18 mouse cellular contexts compared by ENCODE assay signal in genomic region chr2:167552292-167552691, GRCm38 (mm10). TPM values are rescaled to one million over a fixed set of nuclear protein-coding genes. Genes with fewer than 3 reads are reported as not detected.
A peak's percentile ranks its signal among the peaks of the same experiment; 100 is the strongest.
DNase-seq lines count a peak whose midpoint lies in the region; ATAC-seq and TF ChIP-seq lines count a peak whose summit lies in the region.
"Had no signal": no experiment of that assay in that cellular context is flagged by ENCODE, and none has a peak within 500 bp of the region (broad histone marks: within the 10 kb centered on the region; RNA-seq: fewer than 3 reads in every experiment).

No protein-coding gene starts in this region.

- ATAC-seq in kidney, embryonic 15.5 days (replicated peaks; ENCODE audit: low FRiP score) = no peak
- no peak for ATAC-seq in stomach, postnatal 0 days (ENCODE audit: low FRiP score, low TSS enrichment)
- ATAC-seq: CD4-positive, CD25-positive, alpha-beta regulatory T cell, adult 4 months; forebrain, postnatal 0 days; midbrain, embryonic 16.5 days had no signal

- H3K4me2 ChIP-seq in kidney, embryonic 15.5 days = no peak overlapping the region
- H3K4me2 ChIP-seq in stomach, postnatal 0 days (replicated peaks; ENCODE audit: low read depth) = no peak overlapping the region
- H3K4me2 ChIP-seq: neural tube, embryonic 12.5 days had no signal

- intact Hi-C loops in heart, postnatal 10 days (cut with DNase I) = no loop called here

- TF ChIP-seq CTCF in embryonic fibroblast, embryonic 13.5 days (IDR thresholded peaks at IDR 0.05; ENCODE audit: borderline replicate concordance, insufficient read depth, low read length) = no peak
- TF ChIP-seq CTCF in stomach, postnatal 0 days (IDR thresholded peaks at IDR 0.05; ENCODE audit: low read depth) = no peak

- no peak for TF ChIP-seq EP300 in stomach, postnatal 0 days (optimal IDR thresholded peaks at IDR 0.05)

- no peak overlapping the region for H3K9ac ChIP-seq in kidney, embryonic 15.5 days
- no peak overlapping the region for H3K9ac ChIP-seq in stomach, postnatal 0 days (ENCODE audit: low read length)
- H3K9ac ChIP-seq: forebrain, postnatal 0 days; neural tube, embryonic 12.5 days had no signal

- no peaks in the 10 kb centered on the region for H3K9me3 ChIP-seq in heart, embryonic 10.5 days
- H3K9me3 ChIP-seq in kidney, embryonic 15.5 days (replicated peaks) = no peaks in the 10 kb centered on the region
- no peaks in the 10 kb centered on the region for H3K9me3 ChIP-seq in stomach, postnatal 0 days (ENCODE audit: control insufficient read depth, low read length)
- H3K9me3 ChIP-seq: neural tube, embryonic 12.5 days had no signal

- peak overlapping the region; percentile 82 for H3K27ac ChIP-seq in heart, embryonic 10.5 days
- 0 out of 2 replicates have a peak overlapping the region, but pooled peaks have one; percentile 33 for H3K27ac ChIP-seq in kidney, embryonic 15.5 days
- peak overlapping the region; percentile 88 for H3K27ac ChIP-seq in embryonic fibroblast, embryonic 13.5 days (ENCODE audit: insufficient read depth, low read length)
- peak overlapping the region; percentile 63 for H3K27ac ChIP-seq in stomach, postnatal 0 days (replicated peaks)
- H3K27ac ChIP-seq: left cerebral cortex, adult 2 months; macrophage; neural tube, embryonic 12.5 days had no signal

- peaks cover 4% of the 10 kb centered on the region; the same call in 1 of the 2 replicates for H3K27me3 ChIP-seq in heart, embryonic 10.5 days (ENCODE audit: insufficient read depth, poor library complexity, severe bottlenecking)
- H3K27me3 ChIP-seq in kidney, embryonic 15.5 days = no peaks in the 10 kb centered on the region
- no peaks in the 10 kb centered on the region for H3K27me3 ChIP-seq in stomach, postnatal 0 days (ENCODE audit: control insufficient read depth, insufficient read depth, low read length)
- H3K27me3 ChIP-seq: neural tube, embryonic 12.5 days had no signal

- no peaks in the 10 kb centered on the region for H3K36me3 ChIP-seq in heart, embryonic 10.5 days
- no peaks in the 10 kb centered on the region for H3K36me3 ChIP-seq in kidney, embryonic 15.5 days
- no peaks in the 10 kb centered on the region for H3K36me3 ChIP-seq in stomach, postnatal 0 days (ENCODE audit: control insufficient read depth, insufficient read depth, low read length)
- H3K36me3 ChIP-seq: neural tube, embryonic 12.5 days had no signal

- H3K4me3 ChIP-seq in heart, embryonic 10.5 days = no peak overlapping the region
- no peak overlapping the region for H3K4me3 ChIP-seq in kidney, embryonic 15.5 days (replicated peaks)
- no peak overlapping the region for H3K4me3 ChIP-seq in embryonic fibroblast, embryonic 13.5 days (ENCODE audit: insufficient read depth, low read length)
- H3K4me3 ChIP-seq in stomach, postnatal 0 days (ENCODE audit: low read depth, low read length) = no peak overlapping the region
- H3K4me3 ChIP-seq: left cerebral cortex, adult 2 months; neural tube, embryonic 12.5 days had no signal

- no peak for TF ChIP-seq POLR2A in embryonic fibroblast, embryonic 13.5 days (IDR thresholded peaks at IDR 0.05; ENCODE audit: low read depth, low read length)

- 65% methylated on average over 4 of the region's 4 CpGs for WGBS in heart, embryonic 10.5 days
- 83% methylated on average over 4 of the region's 4 CpGs for WGBS in kidney, embryonic 15.5 days
- WGBS in stomach, postnatal 0 days = 77% methylated on average over 4 of the region's 4 CpGs

- DNase-seq in heart, embryonic 10.5 days (ENCODE audit: low spot score) = no peak
- no peak for DNase-seq in heart, postnatal 10 days
- DNase-seq in kidney, postnatal 25 days = no peak
- no peak for DNase-seq in stomach, postnatal 0 days (ENCODE audit: low spot score)
- no peak for DNase-seq in spleen, adult 18-20 months
- DNase-seq in lung, postnatal 14 days = no peak
- DNase-seq: cerebellum, postnatal 25 days; forebrain, postnatal 0 days; kidney, adult 11 months; lung, adult 18-20 months; thymus, adult 2 months had no signal

- H3K4me1 ChIP-seq in heart, embryonic 10.5 days = peaks cover 53% of the 10 kb centered on the region
- peaks cover 13% of the 10 kb centered on the region for H3K4me1 ChIP-seq in kidney, embryonic 15.5 days
- H3K4me1 ChIP-seq in embryonic fibroblast, embryonic 13.5 days (ENCODE audit: control insufficient read depth, insufficient read depth, low read length) = peaks cover 9% of the 10 kb centered on the region
- H3K4me1 ChIP-seq in stomach, postnatal 0 days (replicated peaks; ENCODE audit: control insufficient read depth, insufficient read depth) = 0 out of 2 replicates have a peak, but pooled peaks cover 3% of the 10 kb centered on the region

RNA-seq across cellular contexts. Expression of gene Snai1, which starts 14.3 kb away (rescaled TPM):
- 21.8 and 42.2 TPM in 2 replicates for polyA plus RNA-seq in heart, embryonic 10.5 days (2016; fragmentation: Nextera tagmentation; extraction: Ambion mirVana)
- 1 to 10 TPM; 3.6 to 4.1 TPM for total RNA-seq in heart, postnatal 10 days (2021)
- polyA plus RNA-seq in kidney, embryonic 15.5 days (2015; fragmentation: Nextera tagmentation; extraction: Ambion mirVana) = 34.3 and 37.7 TPM in 2 replicates
- 73.0 and 82.3 TPM in 2 replicates for polyA plus RNA-seq in embryonic fibroblast, embryonic 13.5 days (2011; ENCODE audit: insufficient read length, low read depth, missing spikeins)
- 6.9 and 8.3 TPM in 2 replicates for polyA plus RNA-seq in stomach, postnatal 0 days (2015; fragmentation: Nextera tagmentation; extraction: Ambion mirVana)
- polyA plus RNA-seq: macrophage had no signal

RNA-seq across cellular contexts. Expression of gene Spata2, which starts 59.6 kb away (rescaled TPM):
- 16.5 and 17.4 TPM in 2 replicates for polyA plus RNA-seq in heart, embryonic 10.5 days (2016; fragmentation: Nextera tagmentation; extraction: Ambion mirVana)
- 10 to 100 TPM; 24.0 to 24.9 TPM for total RNA-seq in heart, postnatal 10 days (2021)
- polyA plus RNA-seq in kidney, embryonic 15.5 days (2015; fragmentation: Nextera tagmentation; extraction: Ambion mirVana) = 17.8 and 17.9 TPM in 2 replicates
- polyA plus RNA-seq in embryonic fibroblast, embryonic 13.5 days (2011; ENCODE audit: insufficient read length, low read depth, missing spikeins) = 14.7 and 17.5 TPM in 2 replicates
- 9.4 and 11.3 TPM in 2 replicates for polyA plus RNA-seq in stomach, postnatal 0 days (2015; fragmentation: Nextera tagmentation; extraction: Ambion mirVana)

RNA-seq across cellular contexts. Expression of gene Rnf114, which starts 59.8 kb away (rescaled TPM):
- polyA plus RNA-seq in heart, embryonic 10.5 days (2016; fragmentation: Nextera tagmentation; extraction: Ambion mirVana) = 71.2 and 90.0 TPM in 2 replicates
- 10 to 100 TPM; 41.9 to 47.1 TPM for total RNA-seq in heart, postnatal 10 days (2021)
- 89.9 and 91.9 TPM in 2 replicates for polyA plus RNA-seq in kidney, embryonic 15.5 days (2015; fragmentation: Nextera tagmentation; extraction: Ambion mirVana)
- 39.2 and 44.9 TPM in 2 replicates for polyA plus RNA-seq in embryonic fibroblast, embryonic 13.5 days (2011; ENCODE audit: insufficient read length, low read depth, missing spikeins)
- 44.6 and 47.6 TPM in 2 replicates for polyA plus RNA-seq in stomach, postnatal 0 days (2015; fragmentation: Nextera tagmentation; extraction: Ambion mirVana)

Comparison
In these comparisons a context has a peak if more than half of its experiments do, and no peak if none do; other contexts are left out.
1. H3K27ac ChIP-seq: peak in every context shown above with its lines; median percentile 88 in embryonic fibroblast, embryonic 13.5 days; 82 in heart, embryonic 10.5 days; 63 in stomach, postnatal 0 days; 33 in kidney, embryonic 15.5 days.